Mouse (Mus musculus) kidney, postnatal 0 days (tissue): ENCODE measurements around the gene Wscd2. TPM values are rescaled to one million over a fixed set of nuclear protein-coding genes. Genes with fewer than 3 reads are reported as not detected.

Source experiments
- ATAC-seq: fragments of 200-750 bp; cut with Nextera tagmentation; replicated peaks from 2 replicates; pipeline ENCODE4 v1.8.0; 2017; ENCODE audit warnings: low read depth, moderate number of reproducible peaks, moderate TSS enrichment, moderate library complexity; ENCODE audit not compliant: low FRiP score
- DNase-seq: peaks from one replicate; pipeline ENCODE4 v3.0.0-alpha.2; 2016; ENCODE audit warnings: low spot score
- H3K27ac ChIP-seq: fragments of 300-500 bp; sonication (generic); 2 replicates; pipeline ENCODE4 v1.5.1; 2014; ENCODE audit warnings: mild to moderate bottlenecking
- H3K27me3 ChIP-seq: fragments of 300-500 bp; sonication (generic); 2 replicates; pipeline ENCODE4 v1.6.1; 2014; ENCODE audit warnings: low read length, mixed read lengths; ENCODE audit not compliant: insufficient read depth
- H3K36me3 ChIP-seq: fragments of 300-500 bp; sonication (generic); 2 replicates; pipeline ENCODE4 v1.6.1; 2014; ENCODE audit warnings: low read length, mixed read lengths; ENCODE audit not compliant: insufficient read depth
- H3K4me1 ChIP-seq: fragments of 300-500 bp; sonication (generic); replicated peaks from 2 replicates; pipeline ENCODE4 v1.6.1; 2014; ENCODE audit warnings: antibody characterized with exemption, low read length, mixed read lengths; ENCODE audit not compliant: insufficient read depth
- H3K4me2 ChIP-seq: fragments of 300-500 bp; sonication (generic); 2 replicates; pipeline ENCODE4 v1.6.1; 2014; ENCODE audit warnings: mild to moderate bottlenecking, low read length, moderate library complexity, mixed read lengths
- H3K4me3 ChIP-seq: fragments of 300-500 bp; sonication (generic); replicated peaks from 2 replicates; pipeline ENCODE4 v1.5.1; 2014; ENCODE audit warnings: low read depth, low read length
- H3K9ac ChIP-seq: fragments of 300-500 bp; sonication (generic); 2 replicates; pipeline ENCODE4 v1.6.1; 2014; ENCODE audit warnings: low read depth, low read length
- H3K9me3 ChIP-seq: fragments of 300-500 bp; sonication (generic); replicated peaks from 2 replicates; pipeline ENCODE4 v1.6.1; 2016; ENCODE audit warnings: low read length, inconsistent platforms, mixed read lengths
- CTCF ChIP-seq: IDR thresholded peaks from 2 replicates; pipeline ENCODE4 v1.5.1; 2016; ENCODE audit warnings: antibody characterized with exemption, low read depth, mild to moderate bottlenecking, moderate library complexity
- WGBS: fragments of 180-500 bp; shearing (Covaris S2); extraction: QIAGEN DNeasy Blood & Tissue Kit; methylation state at CpG from one replicate; pipeline ENCODE4 v1.1.7; 2014; 5-methylcytosine and 5-hydroxymethylcytosine counted together
- polyA plus RNA-seq: library from polyadenylated mRNA; unstranded; fragments of >200 nt; fragmentation: Nextera tagmentation; extraction: Ambion mirVana; gene quantifications from 2 replicates; pipeline ENCODE4 v1.2.1, GENCODE M21; 2015

Wscd2 gene
- polyA plus RNA-seq, 1 experiment from 2014 or later, result 1.7 TPM

GRCm38 (mm10) chr5:113513640-113514039 is 23.5 kb downstream of the Wscd2 start:
- Histone ChIP-seq H3K36me3 (no peaks in the 10 kb centered on the region), H3K4me1 (no peaks in the 10 kb centered on the region), H3K4me2 (no peak overlapping the region), H3K27me3 (no peaks in the 10 kb centered on the region), H3K9ac (no peak overlapping the region), H3K27ac (no peak overlapping the region), H3K4me3 (no peak overlapping the region), H3K9me3 (no peaks in the 10 kb centered on the region)
- TF ChIP-seq CTCF, result no peak
- ATAC-seq, result no peak
- 75% methylated on average over 8 of the region's 8 CpGs for WGBS
- DNase-seq, result no peak

- TF ChIP-seq CTCF, result no peak
- WGBS, result 65% methylated on average over 6 of the region's 6 CpGs
Observed at GRCm38 (mm10) chr5:113514062-113514461, 23.9 kb downstream of the Wscd2 start.

GRCm38 (mm10) chr5:113516119-113516872 is 26.2 kb downstream of the Wscd2 start:
- no peak overlapping the region for H3K4me2 ChIP-seq
- WGBS, result 31% methylated on average over 14 of the region's 14 CpGs
- H3K9ac ChIP-seq, result no peak overlapping the region
- ATAC-seq (no peak), DNase-seq (no peak)
- no peak overlapping the region for H3K4me3 ChIP-seq
- no peaks in the 10 kb centered on the region for H3K27me3 ChIP-seq
- no peak for TF ChIP-seq CTCF
- H3K9me3 ChIP-seq, result no peaks in the 10 kb centered on the region
- no peaks in the 10 kb centered on the region for H3K4me1 ChIP-seq
- H3K27ac ChIP-seq, result no peak overlapping the region
- no peaks in the 10 kb centered on the region for H3K36me3 ChIP-seq

More at GRCm38 (mm10) chr5:113514062-113514461, 23.9 kb downstream of the Wscd2 start:
- no peak overlapping the region for H3K9ac ChIP-seq
- no peak overlapping the region for H3K4me3 ChIP-seq
- no peak overlapping the region for H3K27ac ChIP-seq
- no peaks in the 10 kb centered on the region for H3K4me1 ChIP-seq
- no peaks in the 10 kb centered on the region for H3K27me3 ChIP-seq
- no peak overlapping the region for H3K4me2 ChIP-seq
- no peak for DNase-seq
- H3K36me3 ChIP-seq, result no peaks in the 10 kb centered on the region
- no peak for ATAC-seq
- no peaks in the 10 kb centered on the region for H3K9me3 ChIP-seq

- no peak for DNase-seq
- Histone ChIP-seq H3K4me1 (no peaks in the 10 kb centered on the region), H3K4me3 (no peak overlapping the region), H3K4me2 (no peak overlapping the region), H3K27ac (no peak overlapping the region), H3K9me3 (no peaks in the 10 kb centered on the region), H3K36me3 (no peaks in the 10 kb centered on the region), H3K27me3 (no peaks in the 10 kb centered on the region), H3K9ac (no peak overlapping the region)
- TF ChIP-seq CTCF, result no peak
- WGBS, result 26% methylated on average over 14 of the region's 14 CpGs
- no peak for ATAC-seq
Observed at GRCm38 (mm10) chr5:113516873-113517336, 26.8 kb downstream of the Wscd2 start.

- no peak for ATAC-seq
- no peak for TF ChIP-seq CTCF
- Histone ChIP-seq H3K4me1 (no peaks in the 10 kb centered on the region), H3K9ac (no peak overlapping the region), H3K36me3 (no peaks in the 10 kb centered on the region), H3K4me2 (no peak overlapping the region), H3K9me3 (no peaks in the 10 kb centered on the region), H3K4me3 (no peak overlapping the region), H3K27ac (no peak overlapping the region), H3K27me3 (no peaks in the 10 kb centered on the region)
- DNase-seq, result no peak
- WGBS, result 79% methylated on average over 4 of the region's 4 CpGs
Observed at GRCm38 (mm10) chr5:113517387-113517786, 27.3 kb downstream of the Wscd2 start.

GRCm38 (mm10) chr5:113521037-113521436 is 30.9 kb downstream of the Wscd2 start:
- H3K9me3 ChIP-seq, result no peaks in the 10 kb centered on the region
- 46% methylated on average over 6 of the region's 6 CpGs for WGBS
- no peak for TF ChIP-seq CTCF

GRCm38 (mm10) chr5:113538826-113539225 is 48.7 kb downstream of the Wscd2 start:
- Histone ChIP-seq H3K4me1 (no peaks in the 10 kb centered on the region), H3K36me3 (no peaks in the 10 kb centered on the region), H3K27me3 (no peaks in the 10 kb centered on the region), H3K27ac (no peak overlapping the region), H3K4me3 (no peak overlapping the region), H3K4me2 (no peak overlapping the region), H3K9ac (no peak overlapping the region), H3K9me3 (no peaks in the 10 kb centered on the region)
- ATAC-seq (no peak), DNase-seq (no peak)
- no peak for TF ChIP-seq CTCF
- 52% methylated on average over 1 of the region's 1 CpGs for WGBS

More at GRCm38 (mm10) chr5:113521037-113521436, 30.9 kb downstream of the Wscd2 start:
- Histone ChIP-seq H3K9ac (no peak overlapping the region), H3K4me1 (no peaks in the 10 kb centered on the region), H3K4me2 (no peak overlapping the region), H3K4me3 (no peak overlapping the region), H3K27ac (no peak overlapping the region), H3K27me3 (no peaks in the 10 kb centered on the region), H3K36me3 (no peaks in the 10 kb centered on the region)
- DNase-seq (no peak), ATAC-seq (no peak)
